Mouse (Mus musculus): Measurements from ENCODE around the gene Sqor. TPM values are rescaled to one million over a fixed set of nuclear protein-coding genes. Genes with fewer than 3 reads are reported as not detected.

Sqor gene
- polyA plus RNA-seq, 1 experiment from 2014 or later: 3.2 TPM

DNA sequence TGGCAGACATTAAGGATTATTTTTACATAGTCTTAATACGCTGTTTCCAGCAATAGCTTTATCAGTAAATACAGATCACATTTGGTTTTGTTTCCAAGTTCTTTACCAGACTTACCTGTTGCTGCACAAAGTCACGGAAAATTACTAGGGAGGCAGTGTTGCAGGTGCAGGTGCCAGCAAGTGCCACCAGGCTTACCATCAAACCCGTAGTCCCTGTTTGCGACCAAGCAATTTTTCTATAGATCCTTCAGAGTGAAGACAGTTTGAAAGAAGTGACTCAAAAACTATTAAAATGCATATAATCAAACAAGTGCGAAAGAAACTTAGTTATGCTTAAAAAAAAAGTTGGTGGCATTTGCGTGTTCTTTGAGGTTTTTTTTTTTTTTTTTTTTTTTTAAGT lies 511 bp upstream of the Sqor start:
- no peak for DNase-seq (ENCODE audit: low spot score)
- H3K27me3 ChIP-seq (replicated peaks; ENCODE audit: low read depth, poor library complexity, severe bottlenecking): peaks cover 62% of the 10 kb centered on the region
- H3K4me1 ChIP-seq: peaks cover 9% of the 10 kb centered on the region
- WGBS: 47% methylated on average over 6 of the region's 6 CpGs
- H3K4me3 ChIP-seq: no peak overlapping the region; the same call in 1 of the 2 replicates
- no peaks in the 10 kb centered on the region for H3K9me3 ChIP-seq
- H3K27ac ChIP-seq (replicated peaks): no peak overlapping the region
- no peaks in the 10 kb centered on the region for H3K36me3 ChIP-seq (replicated peaks)

DNA sequence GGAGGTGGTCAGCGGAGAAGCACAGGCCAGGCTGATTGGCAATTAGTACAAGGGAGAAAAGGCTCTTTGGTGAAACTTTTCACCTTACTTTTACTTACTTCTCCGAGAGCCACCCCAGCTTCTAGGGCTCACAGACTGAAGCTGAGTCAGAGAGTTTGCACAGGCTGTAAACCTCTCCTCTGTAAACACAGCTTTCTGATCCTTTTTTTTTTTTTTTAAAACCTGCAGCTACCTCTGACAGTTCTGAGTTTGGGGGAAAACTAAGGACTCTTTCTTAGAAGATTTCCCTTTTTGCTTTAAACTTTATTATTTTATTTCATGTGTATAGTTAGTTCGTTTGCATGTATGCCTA lies 733 bp downstream of the Sqor start:
- Histone ChIP-seq H3K27me3 (replicated peaks; ENCODE audit: low read depth, poor library complexity, severe bottlenecking) (peaks cover 62% of the 10 kb centered on the region), H3K27ac (replicated peaks) (no peak overlapping the region)
- no peak for DNase-seq (ENCODE audit: low spot score)

GRCm38 (mm10) chr2:122771002-122771401 lies 6.0 kb downstream of the Sqor start:
- Histone ChIP-seq H3K27ac (replicated peaks) (no peak overlapping the region), H3K9me3 (no peaks in the 10 kb centered on the region), H3K4me1 (no peaks in the 10 kb centered on the region), H3K4me3 (no peak overlapping the region), H3K36me3 (replicated peaks) (no peaks in the 10 kb centered on the region), H3K27me3 (replicated peaks; ENCODE audit: low read depth, poor library complexity, severe bottlenecking) (peaks cover 19% of the 10 kb centered on the region)
- WGBS: 86% methylated on average over 2 of the region's 2 CpGs
- DNase-seq (ENCODE audit: low spot score): no peak

More for the DNA sequence above, 733 bp downstream of the Sqor start:
- Histone ChIP-seq H3K36me3 (replicated peaks) (no peaks in the 10 kb centered on the region), H3K4me1 (peaks cover 9% of the 10 kb centered on the region), H3K9me3 (no peaks in the 10 kb centered on the region), H3K4me3 (peak overlapping the region; percentile 65)
- 30% methylated on average over 3 of the region's 3 CpGs for WGBS

GRCm38 (mm10) chr2:122772899-122773298 lies 7.9 kb downstream of the Sqor start:
- WGBS: 93% methylated on average over 1 of the region's 1 CpGs
- H3K27me3 ChIP-seq (replicated peaks; ENCODE audit: low read depth, poor library complexity, severe bottlenecking): peaks cover under 1% of the 10 kb centered on the region; the same call in 1 of the 2 replicates
- no peak overlapping the region for H3K27ac ChIP-seq (replicated peaks)
- DNase-seq (ENCODE audit: low spot score): no peak
- H3K4me3 ChIP-seq: no peak overlapping the region
- H3K4me1 ChIP-seq: no peaks in the 10 kb centered on the region
- no peaks in the 10 kb centered on the region for H3K9me3 ChIP-seq
- H3K36me3 ChIP-seq (replicated peaks): no peaks in the 10 kb centered on the region

- Histone ChIP-seq H3K36me3 (replicated peaks) (no peaks in the 10 kb centered on the region), H3K27me3 (replicated peaks; ENCODE audit: low read depth, poor library complexity, severe bottlenecking) (no peaks in the 10 kb centered on the region), H3K4me1 (no peaks in the 10 kb centered on the region), H3K27ac (replicated peaks) (no peak overlapping the region), H3K4me3 (no peak overlapping the region), H3K9me3 (no peaks in the 10 kb centered on the region)
- DNase-seq (ENCODE audit: low spot score): no peak
- WGBS: 90% methylated on average over 1 of the region's 1 CpGs
Observed at GRCm38 (mm10) chr2:122775491-122775890, 10.5 kb downstream of the Sqor start.

- H3K27me3 ChIP-seq (replicated peaks; ENCODE audit: low read depth, poor library complexity, severe bottlenecking): no peaks in the 10 kb centered on the region
- H3K4me1 ChIP-seq: no peaks in the 10 kb centered on the region
- no peaks in the 10 kb centered on the region for H3K9me3 ChIP-seq
- WGBS: 77% methylated on average over 2 of the region's 2 CpGs
- H3K36me3 ChIP-seq (replicated peaks): no peaks in the 10 kb centered on the region
- no peak for DNase-seq (ENCODE audit: low spot score)
- H3K27ac ChIP-seq (replicated peaks): no peak overlapping the region
- H3K4me3 ChIP-seq: no peak overlapping the region
Observed at GRCm38 (mm10) chr2:122776823-122777222, 11.8 kb downstream of the Sqor start.

- Histone ChIP-seq H3K9me3 (no peaks in the 10 kb centered on the region), H3K27ac (replicated peaks) (no peak overlapping the region), H3K36me3 (replicated peaks) (no peaks in the 10 kb centered on the region), H3K27me3 (replicated peaks; ENCODE audit: low read depth, poor library complexity, severe bottlenecking) (no peaks in the 10 kb centered on the region), H3K4me3 (no peak overlapping the region), H3K4me1 (no peaks in the 10 kb centered on the region)
- no peak for DNase-seq (ENCODE audit: low spot score)
- 71% methylated on average over 5 of the region's 5 CpGs for WGBS
Observed at GRCm38 (mm10) chr2:122779967-122780366, 14.9 kb downstream of the Sqor start.

GRCm38 (mm10) chr2:122780447-122780846 lies 15.4 kb downstream of the Sqor start:
- no peak overlapping the region for H3K4me3 ChIP-seq
- no peak overlapping the region for H3K27ac ChIP-seq (replicated peaks)
- WGBS: 66% methylated on average over 3 of the region's 3 CpGs
- no peaks in the 10 kb centered on the region for H3K4me1 ChIP-seq
- no peaks in the 10 kb centered on the region for H3K9me3 ChIP-seq
- H3K36me3 ChIP-seq (replicated peaks): no peaks in the 10 kb centered on the region
- H3K27me3 ChIP-seq (replicated peaks; ENCODE audit: low read depth, poor library complexity, severe bottlenecking): no peaks in the 10 kb centered on the region
- no peak for DNase-seq (ENCODE audit: low spot score)

DNA sequence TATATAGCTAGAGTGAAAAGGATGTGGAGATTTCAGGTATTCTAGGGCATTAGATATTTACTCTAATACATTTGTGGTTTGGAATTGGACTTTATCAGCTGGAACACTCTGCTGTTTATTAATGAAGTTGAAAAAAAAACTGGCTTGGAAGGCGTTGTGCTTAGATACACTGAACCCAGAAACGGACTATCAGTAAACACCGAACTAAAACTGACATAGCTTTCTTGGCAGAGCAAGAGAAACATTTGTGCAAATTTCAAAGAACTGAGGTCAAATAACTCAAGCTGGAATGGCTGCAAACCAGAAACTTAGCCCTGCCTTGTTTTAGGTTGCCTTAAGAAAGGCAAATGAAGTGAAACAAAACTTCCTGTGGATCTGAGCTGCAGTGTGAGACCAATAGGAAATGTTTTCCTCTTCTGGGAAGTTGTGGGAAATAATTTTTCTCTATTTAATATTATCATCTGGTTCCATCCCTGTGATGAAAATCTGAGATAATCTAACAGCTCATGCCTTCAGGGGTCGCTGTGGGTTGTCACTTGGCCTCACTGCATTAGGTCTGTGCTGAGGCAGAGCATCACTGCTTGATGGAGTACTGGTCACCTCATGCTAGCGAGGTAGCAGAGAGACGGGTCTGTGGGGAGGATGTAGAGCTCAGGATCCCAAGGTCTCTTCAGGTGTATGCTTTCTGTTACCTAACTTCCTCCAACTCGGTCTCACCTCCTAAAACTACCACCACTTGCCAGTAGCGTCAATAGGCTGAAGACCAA lies 16.7 kb downstream of the Sqor start:
- Histone ChIP-seq H3K4me3 (no peak overlapping the region), H3K27me3 (replicated peaks; ENCODE audit: low read depth, poor library complexity, severe bottlenecking) (no peaks in the 10 kb centered on the region), H3K36me3 (replicated peaks) (no peaks in the 10 kb centered on the region), H3K4me1 (no peaks in the 10 kb centered on the region), H3K9me3 (no peaks in the 10 kb centered on the region), H3K27ac (replicated peaks) (no peak overlapping the region)
- 79% methylated on average over 8 of the region's 8 CpGs for WGBS
- no peak for DNase-seq (ENCODE audit: low spot score)

GRCm38 (mm10) chr2:122783730-122784129 lies 18.7 kb downstream of the Sqor start:
- Histone ChIP-seq H3K27me3 (replicated peaks; ENCODE audit: low read depth, poor library complexity, severe bottlenecking) (no peaks in the 10 kb centered on the region), H3K4me3 (no peak overlapping the region), H3K4me1 (no peaks in the 10 kb centered on the region), H3K9me3 (no peaks in the 10 kb centered on the region), H3K36me3 (replicated peaks) (no peaks in the 10 kb centered on the region), H3K27ac (replicated peaks) (no peak overlapping the region)
- WGBS: 90% methylated on average over 2 of the region's 2 CpGs
- no peak for DNase-seq (ENCODE audit: low spot score)

GRCm38 (mm10) chr2:122784701-122785100 lies 19.7 kb downstream of the Sqor start:
- Histone ChIP-seq H3K9me3 (no peaks in the 10 kb centered on the region), H3K36me3 (replicated peaks) (no peaks in the 10 kb centered on the region), H3K27me3 (replicated peaks; ENCODE audit: low read depth, poor library complexity, severe bottlenecking) (no peaks in the 10 kb centered on the region), H3K4me3 (no peak overlapping the region), H3K27ac (replicated peaks) (no peak overlapping the region), H3K4me1 (no peaks in the 10 kb centered on the region)
- WGBS: 87% methylated on average over 3 of the region's 3 CpGs
- no peak for DNase-seq (ENCODE audit: low spot score)

DNA sequence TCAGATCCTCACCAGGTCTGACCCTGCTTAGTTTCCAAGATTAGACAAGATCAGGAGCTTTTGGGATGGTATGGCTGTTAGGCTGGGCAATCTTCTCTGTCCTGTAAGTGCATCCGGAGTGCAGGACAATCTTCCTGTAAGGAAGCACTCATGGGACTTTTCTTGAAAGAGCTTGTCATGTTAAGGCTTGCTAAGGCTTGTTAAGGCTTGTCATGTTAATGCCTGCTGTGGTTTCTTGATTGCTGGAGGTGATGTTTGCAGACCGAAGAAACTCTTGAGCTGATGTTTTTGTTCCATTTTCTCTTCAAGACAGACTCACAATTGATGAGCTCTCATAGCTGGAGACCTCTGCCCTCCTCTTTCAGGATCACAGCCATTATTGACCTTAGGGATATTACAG lies 21.1 kb downstream of the Sqor start:
- 85% methylated on average over 2 of the region's 2 CpGs for WGBS

DNA sequence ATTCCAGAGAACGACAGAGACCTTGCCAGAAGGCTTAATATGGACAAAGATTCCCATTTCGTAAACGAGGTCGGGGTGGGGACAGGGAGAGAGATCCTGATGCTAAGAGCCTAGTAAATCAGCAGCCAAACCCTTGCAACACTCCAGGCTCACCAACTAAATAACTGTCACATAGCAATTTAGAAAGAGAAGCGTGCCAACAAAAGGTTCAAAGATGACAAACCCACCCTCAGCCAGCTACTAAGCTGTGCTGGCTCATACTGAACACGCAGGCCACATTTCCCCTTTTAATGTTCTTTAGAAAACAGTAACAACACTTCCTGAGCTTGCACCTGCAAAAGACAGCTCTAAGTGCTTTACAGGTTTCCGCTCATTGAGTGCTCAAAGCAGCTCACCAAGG lies 24.3 kb downstream of the Sqor start:
- Histone ChIP-seq H3K9me3 (no peaks in the 10 kb centered on the region), H3K4me3 (no peak overlapping the region), H3K27ac (replicated peaks) (no peak overlapping the region), H3K4me1 (no peaks in the 10 kb centered on the region), H3K27me3 (replicated peaks; ENCODE audit: low read depth, poor library complexity, severe bottlenecking) (no peaks in the 10 kb centered on the region), H3K36me3 (replicated peaks) (no peaks in the 10 kb centered on the region)
- DNase-seq (ENCODE audit: low spot score): no peak
- WGBS: 87% methylated on average over 7 of the region's 7 CpGs

More for the DNA sequence above, 21.1 kb downstream of the Sqor start:
- Histone ChIP-seq H3K27ac (replicated peaks) (no peak overlapping the region), H3K4me1 (no peaks in the 10 kb centered on the region), H3K27me3 (replicated peaks; ENCODE audit: low read depth, poor library complexity, severe bottlenecking) (no peaks in the 10 kb centered on the region), H3K4me3 (no peak overlapping the region), H3K36me3 (replicated peaks) (no peaks in the 10 kb centered on the region), H3K9me3 (no peaks in the 10 kb centered on the region)
- no peak for DNase-seq (ENCODE audit: low spot score)
